Mouse (Mus musculus) layer of hippocampus, adult 2 months (tissue): Measurements from ENCODE around the gene Chchd2. TPM values are rescaled to one million over a fixed set of nuclear protein-coding genes. Genes with fewer than 3 reads are reported as not detected.
"Not testable (repeated sequence)": the region's sequence is repeated elsewhere in the genome, so short reads cannot be mapped to it uniquely, and the experiment has no call there.

Source experiments
- DNase-seq, 2 experiments: peaks; one replicate each; pipeline ENCODE4 v3.0.0; 2022; ENCODE audit warnings: low spot score in 2 of 2
- H3K27ac ChIP-seq: fragments of 200-600 bp; 2 replicates; pipeline ENCODE4 v1.8.1; 2022
- H3K4me3 ChIP-seq: fragments of 200-600 bp; 2 replicates; pipeline ENCODE4 v1.8.1; 2022; ENCODE audit warnings: mild to moderate bottlenecking
- CTCF ChIP-seq: fragments of 200-600 bp; conservative IDR thresholded peaks from 2 replicates; pipeline ENCODE4 v1.8.1; 2022; ENCODE audit warnings: antibody characterized with exemption, mild to moderate bottlenecking, moderate library complexity
- long read RNA-seq, 2 experiments: library from polyadenylated mRNA; stranded (forward); transcript quantifications; one replicate each; pipeline ENCODE4 v2.0.0; 2021; ENCODE audit warnings: borderline mapping rate in 2 of 2
- total RNA-seq, 2 experiments: library from RNA; stranded (reverse); gene quantifications; 2 replicates each; pipeline ENCODE4 v1.2.3; 2021

The Chchd2 gene
- 100 to 1,000 TPM; 431 to 461 TPM for total RNA-seq
- long read RNA-seq, experiment 1, transcript Chchd2-201 (4 exons, 915 nt) = major isoform, 168 of 186 reads
- long read RNA-seq, experiment 1, partial matches to known transcripts = 18 of 186 reads
- long read RNA-seq, experiment 1, other reads (novel, unspliced or antisense) = 0 of 186 reads
- long read RNA-seq, experiment 2, transcript Chchd2-201 (4 exons, 915 nt) = major isoform, 277 of 290 reads
- long read RNA-seq, experiment 2, partial matches to known transcripts = 11 of 290 reads
- long read RNA-seq, experiment 2, other reads (novel, unspliced or antisense) = 2 of 290 reads

DNA sequence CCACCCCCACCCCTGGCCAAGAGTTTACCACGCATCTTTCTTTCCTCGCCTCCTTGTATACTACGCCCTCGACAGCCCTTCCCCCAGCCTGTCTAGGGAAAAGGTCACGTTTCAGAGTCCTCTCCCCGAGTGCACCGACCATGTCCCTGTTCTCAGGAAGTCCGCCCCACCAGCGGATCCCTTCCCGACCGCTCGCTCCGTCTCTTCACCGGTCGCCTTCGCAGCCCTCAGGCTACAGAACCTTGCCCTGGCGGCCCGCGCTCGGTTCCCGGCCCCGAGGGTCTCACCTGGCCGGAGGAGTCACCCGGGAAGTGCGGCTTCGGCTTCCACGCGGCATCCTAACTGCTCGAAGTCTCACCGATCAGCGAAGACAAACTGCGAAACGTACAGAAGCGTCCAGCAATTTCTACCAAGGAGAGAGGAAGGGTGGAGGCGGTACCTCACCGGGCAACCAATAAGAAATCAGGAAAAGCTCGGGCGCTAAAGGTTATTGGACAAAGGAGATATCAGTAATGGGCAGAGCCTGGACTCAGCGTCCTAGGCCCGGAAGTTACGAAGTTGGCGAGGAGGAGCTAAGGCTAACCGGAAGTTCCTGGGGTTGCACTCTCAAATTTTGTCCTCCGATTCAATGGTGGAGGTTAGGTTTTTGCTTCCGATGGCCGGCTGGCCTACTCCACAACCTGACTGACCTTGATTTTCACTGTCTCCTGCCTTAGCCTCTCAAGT is at the start of gene Chchd2:
Gene Chchd2, minus strand, starts transcription at position 560 of the 726 bp plus-strand sequence.
- DNase-seq = peak; percentile 92 to 97
- no peak for TF ChIP-seq CTCF
- Histone ChIP-seq H3K27ac (peak within 1 kb of the TSS; percentile 96), H3K4me3 (peak within 1 kb of the TSS; percentile 87)

DNA sequence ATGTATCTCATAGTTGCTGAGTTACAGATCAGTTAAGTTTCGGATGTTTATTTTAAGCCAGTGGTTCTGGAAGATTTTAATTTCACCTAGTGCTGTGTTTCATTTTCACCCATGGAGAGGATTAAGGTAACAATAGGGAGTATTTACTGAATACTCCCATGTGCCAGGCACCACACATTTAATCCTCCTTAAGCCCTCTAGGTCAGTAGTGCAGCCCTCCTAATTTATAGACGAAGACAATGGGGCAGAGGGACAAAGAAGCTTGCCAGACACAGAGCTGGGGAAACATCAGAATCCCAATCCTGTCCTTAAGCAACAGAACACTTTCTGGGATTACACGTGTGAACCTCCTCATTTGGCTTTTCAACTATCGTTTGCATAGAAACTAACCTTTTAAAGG is 49.7 kb upstream of the Chchd2 start:
- H3K27ac ChIP-seq = no peak overlapping the region
- no peak overlapping the region for H3K4me3 ChIP-seq
- TF ChIP-seq CTCF = no peak
- DNase-seq = no peak

DNA sequence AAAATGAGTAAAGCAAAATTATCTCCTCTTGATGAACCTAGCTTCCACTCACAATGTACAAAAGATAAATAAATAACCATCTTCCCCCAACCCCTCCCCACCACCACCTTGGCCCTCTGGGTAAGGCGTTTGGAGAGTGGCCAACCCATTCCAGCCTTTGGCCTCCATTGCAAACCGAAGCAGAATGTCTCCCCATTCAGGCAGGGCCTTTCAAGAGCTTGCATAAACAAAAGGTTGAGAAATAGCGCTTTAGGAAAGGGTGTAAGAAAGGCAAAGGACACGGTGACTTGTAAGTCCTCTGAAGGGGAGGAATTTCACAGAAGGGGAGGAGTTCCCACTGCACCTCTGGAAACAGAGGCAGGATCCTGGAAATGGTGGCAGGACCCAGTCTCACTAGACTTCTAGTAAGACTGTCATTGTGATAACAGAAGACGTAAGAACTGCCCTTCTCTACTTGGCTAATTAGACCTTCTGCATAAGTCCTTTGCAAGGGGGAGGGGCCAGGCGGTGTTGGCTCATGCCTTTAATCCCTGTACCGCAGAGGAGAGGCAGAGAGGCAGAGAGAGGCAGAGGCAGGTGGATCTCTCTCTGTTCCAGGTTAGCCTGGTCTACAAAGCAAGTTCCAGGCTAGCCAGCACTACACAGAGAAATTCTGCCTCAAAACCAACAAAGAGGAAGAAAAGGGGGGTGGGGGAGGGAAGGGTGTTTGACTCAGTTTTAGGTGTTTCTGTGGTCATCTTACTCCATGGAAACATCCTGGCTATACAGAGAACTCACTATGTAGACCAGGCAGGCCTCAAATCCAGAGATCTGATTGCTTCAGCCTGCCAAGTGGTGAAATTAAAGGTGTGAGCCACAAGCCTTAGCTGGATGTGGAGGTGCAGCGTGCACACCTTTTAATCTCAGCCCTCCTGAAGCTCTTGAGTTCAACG is 42.9 kb upstream of the Chchd2 start:
- Histone ChIP-seq H3K27ac (no peak overlapping the region), H3K4me3 (no peak overlapping the region)
- TF ChIP-seq CTCF = no peak
- DNase-seq = no peak

DNA sequence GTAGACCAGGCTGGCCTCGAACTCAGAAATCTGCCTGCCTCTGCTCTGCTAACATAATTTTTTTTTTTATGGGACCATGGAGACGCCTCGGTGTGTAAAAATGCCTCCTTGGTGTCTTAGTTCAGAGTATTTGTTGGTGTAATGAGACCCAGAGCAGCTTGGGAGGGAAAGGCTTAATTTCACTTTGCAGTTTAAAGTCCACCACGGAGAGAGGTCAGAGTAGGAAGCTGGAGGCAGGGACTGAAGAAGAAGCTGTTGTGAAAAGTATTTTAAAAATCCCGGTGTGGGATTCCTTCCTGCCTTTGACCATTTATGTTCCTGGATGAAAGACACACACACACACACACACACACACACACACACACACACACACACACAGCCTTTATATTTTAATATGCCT is 38.7 kb upstream of the Chchd2 start:
- Histone ChIP-seq H3K27ac (no peak overlapping the region), H3K4me3 (no peak overlapping the region)
- DNase-seq = no peak
- no peak for TF ChIP-seq CTCF

DNA sequence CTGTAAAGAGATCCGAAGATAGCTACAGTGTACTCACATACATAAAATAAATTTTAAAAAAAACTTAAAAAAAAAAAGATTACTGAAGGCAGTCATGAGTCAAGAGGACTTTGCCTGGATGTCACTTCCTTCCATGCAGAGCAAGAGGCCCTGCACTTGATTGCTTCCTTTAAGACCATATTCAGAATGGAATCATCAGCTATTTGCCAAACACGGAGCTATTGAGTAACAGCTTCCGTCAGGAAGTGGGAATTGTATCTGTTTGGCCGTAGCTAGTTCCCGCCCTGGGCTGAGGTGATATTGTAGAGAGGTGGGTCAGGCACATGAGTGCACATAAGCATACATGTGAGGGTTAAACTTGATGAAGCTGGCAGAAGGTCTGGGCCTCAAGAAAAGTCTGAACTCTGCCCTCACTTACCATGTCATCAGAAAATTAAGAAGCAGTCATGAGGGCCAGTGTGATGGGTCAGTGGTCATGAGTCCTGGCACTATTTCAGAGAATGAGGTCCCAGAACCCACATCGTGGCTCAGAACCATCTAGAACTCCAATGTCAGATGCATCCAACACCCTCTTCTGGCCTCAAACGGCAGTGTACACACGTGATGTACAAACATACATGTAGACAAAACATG is 37.7 kb upstream of the Chchd2 start:
- DNase-seq = no peak
- H3K4me3 ChIP-seq = no peak overlapping the region
- no peak for TF ChIP-seq CTCF
- no peak overlapping the region for H3K27ac ChIP-seq

DNA sequence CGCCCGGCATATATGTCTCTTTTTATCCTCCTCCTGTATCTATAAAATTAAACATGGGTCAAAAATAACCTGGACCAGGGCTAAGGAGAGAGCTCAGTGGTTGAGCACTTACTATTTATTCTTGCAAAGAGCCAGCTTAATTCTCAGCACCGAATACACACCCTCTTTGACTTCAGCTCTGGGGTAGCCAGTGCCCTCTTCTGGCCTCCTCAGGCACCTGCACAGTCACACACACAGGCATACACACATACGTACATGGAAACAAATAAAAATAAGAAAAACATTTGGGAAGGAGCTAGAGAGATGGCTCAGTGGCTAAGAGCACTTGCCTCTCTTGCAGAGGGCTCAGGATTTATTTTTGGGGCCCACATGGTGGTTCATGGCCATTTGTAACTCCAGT is 34.7 kb upstream of the Chchd2 start:
- no peak for DNase-seq

DNA sequence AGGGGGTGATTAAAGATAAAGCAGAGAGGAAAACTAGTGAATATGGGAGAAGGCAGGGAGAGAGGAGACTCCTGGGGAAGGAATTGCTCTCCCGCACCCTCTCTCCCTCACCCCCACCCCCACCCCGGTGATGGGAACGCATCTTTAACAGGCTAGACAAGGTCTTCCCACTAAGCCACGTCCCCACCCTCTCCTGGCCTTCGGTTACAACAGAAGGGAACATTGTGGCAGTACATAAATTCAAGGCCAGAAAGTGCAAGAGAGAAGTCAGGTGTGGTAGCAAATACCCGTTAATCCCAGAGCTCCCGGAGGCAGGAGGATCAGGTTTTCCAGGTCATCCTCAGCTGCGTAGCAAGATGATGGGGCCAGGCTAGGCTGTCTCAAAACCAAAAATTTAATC is 32.0 kb upstream of the Chchd2 start:
- no peak for TF ChIP-seq CTCF
- Histone ChIP-seq H3K27ac (no peak overlapping the region), H3K4me3 (no peak overlapping the region)
- DNase-seq = no peak

More for the DNA sequence above, 34.7 kb upstream of the Chchd2 start:
- H3K27ac ChIP-seq = no peak overlapping the region
- no peak for TF ChIP-seq CTCF
- no peak overlapping the region for H3K4me3 ChIP-seq

DNA sequence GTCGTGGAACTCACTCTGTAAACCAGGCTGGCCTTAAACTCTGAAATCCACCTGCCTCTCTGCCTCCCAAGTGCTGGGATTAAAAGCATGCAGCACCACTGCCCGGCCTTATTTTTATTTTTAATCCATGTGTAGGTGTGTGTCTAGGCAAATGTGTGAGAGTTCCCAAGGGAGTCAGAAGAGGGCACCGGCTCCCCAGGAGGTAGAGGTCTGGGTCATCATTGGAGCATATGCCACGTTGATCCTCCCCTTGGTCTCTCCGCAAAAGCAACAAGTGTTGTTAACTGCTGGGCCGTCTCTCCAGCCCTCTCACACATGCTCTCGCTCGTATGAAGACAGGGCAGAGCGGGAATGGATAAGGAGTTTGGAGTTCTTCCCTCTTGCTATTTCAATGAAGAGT is 31.5 kb upstream of the Chchd2 start:
- no peak for TF ChIP-seq CTCF
- H3K4me3 ChIP-seq = no peak overlapping the region
- H3K27ac ChIP-seq = no peak overlapping the region
- no peak for DNase-seq

DNA sequence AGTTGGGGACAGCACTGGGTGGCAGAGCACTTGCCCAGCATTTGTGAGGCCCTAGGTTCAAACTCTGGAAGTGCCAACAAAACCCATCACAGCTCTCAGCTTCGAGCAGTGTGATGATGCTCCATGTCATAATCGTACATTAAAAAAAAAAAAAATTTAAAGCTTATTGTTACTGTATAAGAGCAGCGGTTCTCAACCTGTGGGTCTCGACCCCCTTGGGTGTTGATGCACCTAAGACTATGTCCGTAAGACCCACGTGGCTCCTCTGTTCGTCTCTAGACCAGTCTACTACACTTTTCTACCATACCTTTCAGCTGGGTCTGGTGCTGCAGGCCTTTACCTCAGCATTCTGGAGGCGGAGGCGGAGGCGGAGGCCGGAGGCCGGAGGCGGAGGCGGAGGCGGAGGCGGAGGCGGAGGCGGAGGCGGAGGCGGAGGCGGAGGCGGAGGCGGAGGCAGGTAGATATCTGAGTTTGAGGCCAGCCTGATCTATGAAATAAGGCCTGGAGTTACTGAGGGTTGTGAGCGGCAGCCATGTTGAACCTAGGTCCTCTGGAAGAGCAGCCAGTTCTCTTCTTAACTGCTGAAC is 30.9 kb upstream of the Chchd2 start:
- Histone ChIP-seq H3K4me3 (no peak overlapping the region), H3K27ac (no peak overlapping the region)
- DNase-seq = no peak
- TF ChIP-seq CTCF = no peak

DNA sequence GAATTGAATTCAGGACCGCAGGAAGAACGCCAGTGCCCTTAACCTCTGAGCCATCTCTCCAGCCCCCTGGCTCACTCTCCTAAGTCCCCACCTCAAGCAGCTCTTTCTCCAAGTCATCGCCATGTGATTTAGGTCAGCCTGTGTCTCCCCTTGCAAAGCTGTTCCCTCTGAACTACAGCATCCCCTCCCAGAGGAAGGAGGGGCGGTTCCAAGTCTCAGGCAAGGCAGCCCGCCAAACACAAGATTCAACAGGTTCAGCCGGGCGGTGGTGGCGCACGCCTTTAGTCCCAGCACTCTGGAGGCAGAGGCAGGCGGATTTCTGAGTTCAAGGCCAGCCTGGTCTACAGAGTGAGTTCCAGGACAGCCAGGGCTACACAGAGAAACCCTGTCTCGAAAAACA is 28.2 kb upstream of the Chchd2 start:
- not testable (repeated sequence) for H3K4me3 ChIP-seq, DNase-seq, H3K27ac ChIP-seq

DNA sequence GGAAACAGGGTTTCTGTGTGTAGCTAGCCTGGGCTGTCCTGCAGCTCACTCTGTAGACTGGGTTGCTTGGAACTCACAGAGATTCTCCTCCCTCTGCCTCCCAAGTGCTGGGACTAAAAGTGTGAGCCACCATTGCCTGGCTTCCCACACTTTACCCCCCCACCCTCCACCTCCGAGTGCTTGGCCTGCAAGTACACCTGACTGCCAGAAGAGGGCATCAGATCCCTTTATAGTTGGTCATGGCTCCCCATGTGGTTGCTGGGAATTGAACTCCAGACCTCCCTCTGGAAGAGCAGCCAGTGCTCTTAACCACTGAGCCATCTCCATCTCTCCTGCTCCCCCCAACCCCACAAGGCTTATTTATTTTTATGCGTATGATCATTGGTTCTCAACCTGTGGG is 26.8 kb upstream of the Chchd2 start:
- H3K27ac ChIP-seq = no peak overlapping the region
- no peak overlapping the region for H3K4me3 ChIP-seq
- no peak for DNase-seq
- peak; percentile 67 for TF ChIP-seq CTCF

DNA sequence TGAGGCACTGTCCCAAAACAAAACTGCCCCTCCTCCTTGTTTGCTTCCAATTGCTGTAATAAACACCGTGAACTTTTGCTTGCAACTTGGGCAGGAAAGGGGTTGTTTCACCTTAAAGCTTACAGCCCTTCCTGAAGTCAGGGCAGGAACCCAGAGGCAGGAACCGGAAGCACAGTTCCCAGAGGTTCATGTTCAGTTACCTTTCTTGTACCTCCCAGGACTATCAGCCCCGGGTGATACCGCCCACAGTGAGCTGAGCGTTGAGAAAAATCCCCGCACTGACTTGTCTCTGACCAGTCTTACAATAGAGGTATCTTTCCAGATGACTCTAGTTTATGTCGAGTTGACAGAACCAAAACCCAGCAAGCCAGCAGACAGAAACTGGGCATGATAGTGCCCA is 22.3 kb upstream of the Chchd2 start:
- Histone ChIP-seq H3K4me3 (no peak overlapping the region), H3K27ac (no peak overlapping the region)
- no peak for DNase-seq
- TF ChIP-seq CTCF = no peak
